Mouse (Mus musculus) cerebellum, adult 2 months (tissue): ENCODE results near the gene Nkpd1.

Experiments used
- CTCF ChIP-seq: fragments of 200-500 bp; IDR thresholded peaks from 2 replicates; pipeline ENCODE4 v1.5.1; 2011; ENCODE audit warnings: low read depth, mild to moderate bottlenecking, control low read depth, low read length, moderate library complexity, borderline replicate concordance; ENCODE audit not compliant: insufficient read depth
- POLR2A ChIP-seq: fragments of 200-500 bp; IDR thresholded peaks from 2 replicates; pipeline ENCODE4 v1.6.1; 2011; ENCODE audit warnings: low read length, control low read depth, borderline replicate concordance; ENCODE audit not compliant: insufficient read depth

DNA sequence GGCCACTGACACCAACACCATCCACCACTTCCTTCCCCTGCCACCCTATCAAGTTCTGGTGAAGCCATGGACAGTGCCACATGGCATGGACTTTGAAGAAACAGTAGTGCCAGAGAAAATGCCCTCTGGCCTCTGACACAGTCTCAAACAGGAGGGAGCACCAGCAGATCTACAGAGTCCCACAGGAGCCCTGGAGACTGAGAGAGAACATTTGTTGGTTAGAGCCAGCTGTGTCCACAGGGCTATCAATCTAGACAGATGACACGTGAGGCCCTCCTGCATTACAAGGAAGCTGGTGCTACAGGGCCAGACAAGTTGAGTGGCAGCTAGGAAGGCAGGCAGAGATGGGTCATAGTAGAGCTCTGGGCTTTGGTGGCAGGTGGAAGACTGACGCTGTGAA is 34.8 kb downstream of the Nkpd1 start:
- TF ChIP-seq POLR2A = no peak
- no peak for TF ChIP-seq CTCF
